Mouse (Mus musculus) forebrain, embryonic 16.5 days (tissue): ENCODE data around the gene Adarb2. TPM values are rescaled to one million over a fixed set of nuclear protein-coding genes. Genes with fewer than 3 reads are reported as not detected.

Experiments used
- ATAC-seq: fragments of 200-750 bp; cut with Nextera tagmentation; 2 replicates; pipeline ENCODE4 v1.8.0; 2017; ENCODE audit warnings: mild to moderate bottlenecking, moderate library complexity
- H3K27ac ChIP-seq: fragments of 300-500 bp; sonication (generic); 2 replicates; pipeline ENCODE4 v1.5.1; 2014; ENCODE audit warnings: low read length, control low read depth
- H3K27me3 ChIP-seq: fragments of 300-500 bp; sonication (generic); replicated peaks from 2 replicates; pipeline ENCODE4 v1.6.1; 2014; ENCODE audit warnings: low read length; ENCODE audit not compliant: control insufficient read depth, insufficient read depth
- H3K36me3 ChIP-seq: fragments of 300-500 bp; sonication (generic); 2 replicates; pipeline ENCODE4 v1.6.1; 2014; ENCODE audit not compliant: control insufficient read depth, insufficient read depth
- H3K4me1 ChIP-seq: fragments of 300-500 bp; sonication (generic); replicated peaks from 2 replicates; pipeline ENCODE4 v1.6.1; 2014; ENCODE audit warnings: low read length; ENCODE audit not compliant: control insufficient read depth, insufficient read depth
- H3K4me2 ChIP-seq: fragments of 300-500 bp; sonication (generic); 2 replicates; pipeline ENCODE4 v1.6.1; 2014; ENCODE audit warnings: mild to moderate bottlenecking, low read length, control low read depth
- H3K4me3 ChIP-seq: fragments of 300-500 bp; sonication (generic); replicated peaks from 2 replicates; pipeline ENCODE4 v1.5.1; 2014; ENCODE audit warnings: mild to moderate bottlenecking, low read length, control low read depth
- H3K9ac ChIP-seq: fragments of 300-500 bp; sonication (generic); replicated peaks from 2 replicates; pipeline ENCODE4 v1.6.1; 2014; ENCODE audit warnings: low read depth, low read length, control low read depth
- H3K9me3 ChIP-seq: fragments of 300-500 bp; sonication (generic); 2 replicates; pipeline ENCODE4 v1.6.1; 2016; ENCODE audit warnings: low read length; ENCODE audit not compliant: control insufficient read depth
- WGBS: fragments of 180-500 bp; shearing (Covaris S2); extraction: QIAGEN DNeasy Blood & Tissue Kit; methylation state at CpG from one replicate; pipeline ENCODE4 v1.1.7; 2014; 5-methylcytosine and 5-hydroxymethylcytosine counted together
- polyA plus RNA-seq: library from polyadenylated mRNA; unstranded; fragments of >200 nt; fragmentation: Nextera tagmentation; extraction: Ambion mirVana; gene quantifications from 2 replicates; pipeline ENCODE4 v1.2.1, GENCODE M21; 2015

The Adarb2 gene
- polyA plus RNA-seq, 1 experiment from 2014 or later, result 30.0 TPM

DNA sequence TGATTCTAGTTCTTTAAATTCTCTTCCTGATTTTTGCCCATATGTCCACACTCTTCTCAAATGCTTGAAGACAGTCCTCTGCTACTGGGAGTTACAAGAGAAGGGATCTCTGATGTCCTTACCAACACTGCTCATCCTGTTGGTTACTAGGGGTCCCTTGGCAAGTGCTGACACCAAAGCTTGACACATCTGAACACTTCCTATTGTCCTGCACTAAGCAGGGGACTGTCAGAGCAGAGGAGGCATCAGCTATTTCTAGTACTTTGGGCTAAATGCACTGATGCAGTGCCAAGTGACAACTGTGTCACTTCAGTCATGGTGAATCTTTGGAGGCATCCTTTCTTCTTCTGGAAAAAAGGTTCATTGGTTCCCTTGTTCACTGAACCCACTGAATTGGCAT is 150.3 kb downstream of the Adarb2 start:
- no peak overlapping the region for H3K9ac ChIP-seq
- no peak overlapping the region for H3K4me2 ChIP-seq
- H3K4me1 ChIP-seq, result no peaks in the 10 kb centered on the region
- no peaks in the 10 kb centered on the region for H3K27me3 ChIP-seq
- H3K36me3 ChIP-seq, result no peaks in the 10 kb centered on the region
- H3K27ac ChIP-seq, result no peak overlapping the region
- no peak for ATAC-seq
- no peak overlapping the region for H3K4me3 ChIP-seq
- H3K9me3 ChIP-seq, result no peaks in the 10 kb centered on the region

DNA sequence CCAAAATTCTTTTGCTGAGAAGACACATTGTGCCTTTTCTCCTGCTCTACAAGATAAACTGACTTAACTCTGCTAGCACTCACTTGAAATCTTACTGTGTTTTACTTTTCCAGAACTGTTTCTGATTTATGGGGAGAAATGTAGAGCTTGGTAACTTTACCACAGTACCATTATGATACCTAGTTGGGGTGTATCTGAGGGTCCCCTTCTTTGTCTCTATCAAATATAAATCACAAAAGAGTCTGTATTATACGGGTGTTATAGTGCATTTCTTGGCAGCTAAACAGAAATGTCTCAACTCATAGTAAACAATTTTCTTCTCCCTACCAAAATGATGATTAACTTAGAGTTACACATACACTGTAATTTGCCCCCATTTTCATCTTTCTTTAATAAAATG is 162.9 kb downstream of the Adarb2 start:
- Histone ChIP-seq H3K4me3 (no peak overlapping the region), H3K27me3 (no peaks in the 10 kb centered on the region)
- no peak for ATAC-seq

DNA sequence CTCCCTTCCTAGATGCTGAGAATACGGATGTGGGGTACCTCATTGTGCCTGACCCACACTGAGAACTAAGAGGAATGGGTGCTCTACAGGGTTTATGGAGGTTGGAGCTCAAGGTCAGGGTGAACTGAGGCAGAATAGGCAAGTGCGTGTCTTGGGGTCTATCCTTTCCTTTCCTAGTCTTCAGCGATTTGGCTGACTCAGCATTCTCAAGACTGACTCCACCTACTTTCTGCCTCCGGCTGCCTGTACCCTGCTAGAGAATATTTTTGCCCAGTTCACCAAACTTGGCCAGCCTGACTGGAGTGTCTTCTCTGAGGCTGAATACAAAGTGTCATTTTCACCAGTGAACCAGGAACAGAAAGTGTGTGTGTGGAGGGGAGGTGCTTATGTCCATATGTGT is 163.4 kb downstream of the Adarb2 start:
- Histone ChIP-seq H3K4me1 (no peaks in the 10 kb centered on the region), H3K4me3 (no peak overlapping the region), H3K4me2 (no peak overlapping the region), H3K27me3 (no peaks in the 10 kb centered on the region), H3K27ac (no peak overlapping the region), H3K36me3 (no peaks in the 10 kb centered on the region), H3K9ac (no peak overlapping the region), H3K9me3 (no peaks in the 10 kb centered on the region)
- no peak for ATAC-seq
- 86% methylated on average over 4 of the region's 4 CpGs for WGBS

More for the DNA sequence above, 162.9 kb downstream of the Adarb2 start:
- Histone ChIP-seq H3K9me3 (no peaks in the 10 kb centered on the region), H3K4me1 (no peaks in the 10 kb centered on the region), H3K4me2 (no peak overlapping the region), H3K36me3 (no peaks in the 10 kb centered on the region), H3K27ac (no peak overlapping the region), H3K9ac (no peak overlapping the region)
- 76% methylated on average over 1 of the region's 1 CpGs for WGBS

DNA sequence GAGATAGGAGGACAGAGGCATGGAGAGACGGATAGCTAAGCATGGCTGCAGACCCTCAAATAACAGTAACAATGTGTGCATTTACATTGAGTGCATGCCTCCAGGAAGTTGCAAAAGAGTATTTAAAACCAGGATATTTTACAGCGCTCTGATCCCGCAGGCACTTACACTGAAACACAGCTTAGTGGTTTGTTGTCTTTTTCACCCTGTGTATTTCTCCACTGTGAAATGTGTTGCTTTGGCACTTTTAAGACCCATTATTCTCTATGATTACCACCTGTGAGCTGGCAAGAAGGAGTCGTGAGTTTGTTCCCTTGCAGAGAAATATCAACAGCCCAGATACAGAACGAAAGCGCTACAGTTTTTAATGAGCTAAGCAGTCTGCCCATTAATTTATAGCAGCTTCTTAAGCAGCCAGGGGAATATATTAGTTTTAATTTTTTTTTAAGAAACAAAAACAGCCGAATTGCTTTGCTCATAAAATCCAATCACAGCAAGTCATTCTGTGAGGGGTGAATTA is 167.3 kb downstream of the Adarb2 start:
- Histone ChIP-seq H3K36me3 (no peaks in the 10 kb centered on the region), H3K9me3 (no peaks in the 10 kb centered on the region), H3K9ac (no peak overlapping the region), H3K27ac (no peak overlapping the region), H3K4me3 (no peak overlapping the region), H3K27me3 (no peaks in the 10 kb centered on the region), H3K4me1 (no peaks in the 10 kb centered on the region), H3K4me2 (no peak overlapping the region)
- 72% methylated on average over 7 of the region's 7 CpGs for WGBS
- no peak for ATAC-seq

DNA sequence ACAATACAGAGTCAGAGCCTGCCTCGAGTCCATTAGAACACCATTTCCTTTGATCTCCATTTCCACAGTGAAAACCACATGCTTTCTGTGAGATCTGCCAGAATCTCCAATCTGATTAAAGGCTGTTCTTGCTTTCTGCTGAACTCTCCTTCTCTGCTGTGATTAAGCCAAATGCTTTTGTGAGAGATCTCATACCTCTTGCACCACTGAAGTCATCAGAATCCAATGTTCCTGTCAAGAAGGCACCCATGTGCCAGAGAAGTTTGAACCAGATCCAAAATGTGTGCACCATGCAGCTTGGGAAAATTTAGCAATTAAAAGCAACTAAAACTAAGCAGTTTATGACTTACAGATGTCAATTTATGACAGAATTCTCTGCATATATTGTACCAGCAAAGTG is 185.9 kb downstream of the Adarb2 start:
- no peak for ATAC-seq
- Histone ChIP-seq H3K4me3 (no peak overlapping the region), H3K9ac (no peak overlapping the region)

DNA sequence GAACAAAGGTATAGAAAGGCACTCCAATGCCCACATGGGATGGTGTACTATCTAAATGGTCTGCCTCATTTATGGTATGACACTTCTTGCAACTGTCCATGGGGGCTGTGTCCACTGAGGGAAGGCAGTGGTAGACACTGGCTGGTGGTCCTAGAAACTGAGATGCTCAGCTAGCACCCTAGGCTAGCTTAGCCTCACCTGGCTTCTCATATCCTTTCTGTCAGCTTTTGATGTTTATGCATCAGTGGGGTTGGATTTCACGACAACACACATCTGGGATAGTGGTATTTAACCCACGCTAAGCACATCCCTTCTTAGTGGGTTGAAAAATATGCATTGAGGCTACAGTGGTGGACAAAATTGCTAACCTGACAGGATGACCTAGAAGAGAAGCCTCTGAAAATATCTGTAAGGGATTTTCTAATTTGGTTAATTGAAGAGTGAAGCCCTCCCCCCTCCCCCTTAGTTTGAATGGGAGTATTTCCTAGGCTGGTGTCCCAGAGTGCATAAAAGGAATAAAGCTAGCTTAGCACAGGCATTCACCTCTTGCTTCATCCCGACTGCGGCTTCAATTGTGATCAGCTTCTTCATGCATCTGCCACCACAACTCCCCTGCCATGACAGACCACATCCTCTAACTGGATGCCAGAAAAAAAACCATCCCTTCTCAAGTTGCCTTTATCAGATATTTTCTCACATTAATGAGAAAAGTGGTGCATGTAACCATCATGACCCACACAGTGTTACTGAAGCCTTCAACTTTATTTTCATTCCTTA is 197.8 kb downstream of the Adarb2 start:
- Histone ChIP-seq H3K36me3 (no peaks in the 10 kb centered on the region), H3K9ac (no peak overlapping the region), H3K4me1 (peaks cover 14% of the 10 kb centered on the region), H3K27ac (no peak overlapping the region), H3K9me3 (no peaks in the 10 kb centered on the region), H3K4me2 (no peak overlapping the region), H3K4me3 (no peak overlapping the region), H3K27me3 (no peaks in the 10 kb centered on the region)
- ATAC-seq, result no peak
- 47% methylated on average over 4 of the region's 4 CpGs for WGBS

More for the DNA sequence above, 185.9 kb downstream of the Adarb2 start:
- H3K4me2 ChIP-seq, result no peak overlapping the region
- H3K27me3 ChIP-seq, result no peaks in the 10 kb centered on the region
- H3K9me3 ChIP-seq, result no peaks in the 10 kb centered on the region
- no peak overlapping the region for H3K27ac ChIP-seq
- 16% methylated on average over 1 of the region's 1 CpGs for WGBS
- no peaks in the 10 kb centered on the region; the same call in 1 of the 2 replicates for H3K4me1 ChIP-seq
- H3K36me3 ChIP-seq, result no peaks in the 10 kb centered on the region

DNA sequence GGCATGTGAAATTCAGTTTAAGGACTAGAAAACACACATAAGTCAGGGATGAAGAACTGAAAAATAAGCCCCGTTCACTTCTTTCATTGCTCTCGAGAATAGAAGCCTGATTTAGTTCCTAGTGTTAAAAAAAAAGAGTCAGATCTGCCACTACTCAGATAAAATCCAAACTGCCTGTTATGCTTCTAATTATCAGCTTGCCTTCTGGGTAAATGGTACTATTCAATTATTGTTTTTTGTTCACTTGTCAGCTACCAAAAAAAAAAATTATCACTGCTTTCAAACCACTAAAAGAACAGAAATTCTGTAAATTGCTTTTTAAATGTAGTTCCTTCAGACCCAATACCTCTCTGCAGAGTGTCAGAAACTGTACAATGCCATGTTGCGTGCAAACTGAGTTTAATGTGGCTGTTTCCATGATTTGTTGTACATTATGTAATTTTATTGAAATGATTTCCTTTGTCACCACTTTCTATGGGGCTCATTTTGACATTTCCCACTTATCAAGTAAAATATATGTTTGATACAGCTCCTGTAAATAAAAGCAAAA is 199.7 kb downstream of the Adarb2 start:
- no peak overlapping the region for H3K9ac ChIP-seq
- H3K9me3 ChIP-seq, result no peaks in the 10 kb centered on the region
- H3K4me3 ChIP-seq, result no peak overlapping the region
- H3K4me1 ChIP-seq, result peaks cover 14% of the 10 kb centered on the region
- no peak overlapping the region for H3K27ac ChIP-seq
- H3K27me3 ChIP-seq, result no peaks in the 10 kb centered on the region
- H3K36me3 ChIP-seq, result no peaks in the 10 kb centered on the region
- ATAC-seq, result peak; percentile 78
- no peak overlapping the region for H3K4me2 ChIP-seq
- 55% methylated on average over 3 of the region's 3 CpGs for WGBS

DNA sequence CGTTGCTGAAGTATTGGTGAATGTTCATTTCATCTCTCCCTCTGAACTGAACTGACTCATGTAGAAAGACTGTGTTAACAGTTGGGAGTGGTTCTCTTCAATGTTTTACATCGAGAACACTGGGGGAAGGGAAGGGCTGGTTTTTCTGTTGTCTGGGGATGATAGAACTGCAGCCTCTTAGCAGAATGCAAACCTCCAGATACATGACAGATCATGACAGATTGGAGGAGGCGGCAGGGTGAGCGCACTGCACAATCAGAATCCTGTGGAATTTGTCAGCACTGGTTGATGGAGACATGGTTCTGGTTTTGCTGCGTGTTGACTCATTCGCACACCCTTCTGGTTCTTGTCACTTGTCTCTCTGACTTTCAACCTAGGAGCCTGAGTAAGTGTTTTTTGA is 203.4 kb downstream of the Adarb2 start:
- 89% methylated on average over 6 of the region's 6 CpGs for WGBS
- no peak for ATAC-seq
- peaks cover 7% of the 10 kb centered on the region for H3K4me1 ChIP-seq
- H3K27ac ChIP-seq, result no peak overlapping the region
- H3K4me3 ChIP-seq, result no peak overlapping the region
- H3K36me3 ChIP-seq, result no peaks in the 10 kb centered on the region
- no peaks in the 10 kb centered on the region for H3K27me3 ChIP-seq
- no peak overlapping the region for H3K4me2 ChIP-seq
- H3K9ac ChIP-seq, result no peak overlapping the region
- H3K9me3 ChIP-seq, result no peaks in the 10 kb centered on the region

DNA sequence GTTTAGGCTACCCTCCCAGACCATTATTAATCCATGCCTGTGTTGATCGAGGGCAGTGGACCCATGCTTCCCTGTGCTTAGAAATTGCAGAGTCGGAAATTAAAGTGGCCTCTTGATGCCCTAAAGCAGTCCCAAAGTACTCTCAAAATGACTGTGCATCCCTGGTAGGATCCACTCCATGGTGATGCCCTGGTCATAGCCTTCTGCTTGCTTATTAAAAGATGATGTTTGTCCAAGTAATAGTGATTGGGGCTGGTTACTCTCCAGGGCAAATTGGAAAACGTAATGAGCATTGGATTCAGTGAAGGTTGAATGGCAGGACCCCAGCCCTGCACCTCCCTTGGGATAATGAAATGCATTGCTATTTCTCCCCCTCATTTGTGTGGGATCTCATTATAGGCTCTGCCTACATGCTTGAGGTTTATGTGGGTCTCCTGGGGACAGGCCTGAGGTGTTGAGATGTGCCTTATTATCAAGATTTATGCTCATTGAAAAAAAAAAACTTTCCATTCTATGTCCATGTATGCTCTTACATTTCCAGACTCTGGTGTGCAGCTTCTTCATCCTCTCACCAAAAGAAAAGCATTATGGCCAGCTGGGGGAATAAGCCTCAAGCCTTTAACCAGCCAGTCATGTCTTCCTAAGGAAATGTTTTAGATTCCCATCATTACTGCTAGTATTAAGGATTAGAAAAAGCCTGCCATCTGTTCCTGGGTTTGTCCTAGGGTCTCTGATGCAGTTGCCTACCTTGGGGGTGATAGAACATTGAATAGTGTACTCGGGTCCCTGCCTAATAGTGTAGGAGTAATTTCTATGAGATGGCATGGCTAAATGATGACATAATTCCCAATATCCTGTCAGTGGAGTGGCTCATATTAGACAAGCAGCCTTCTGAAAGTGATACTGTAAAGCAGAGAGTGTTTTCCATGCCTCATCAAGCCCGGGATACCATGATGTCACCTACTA is 208.0 kb downstream of the Adarb2 start:
- WGBS, result 77% methylated on average over 5 of the region's 5 CpGs
- no peak for ATAC-seq

More for the DNA sequence above, 208.0 kb downstream of the Adarb2 start:
- H3K36me3 ChIP-seq, result no peaks in the 10 kb centered on the region
- H3K4me3 ChIP-seq, result no peak overlapping the region
- no peaks in the 10 kb centered on the region for H3K9me3 ChIP-seq
- H3K27me3 ChIP-seq, result no peaks in the 10 kb centered on the region
- H3K4me2 ChIP-seq, result no peak overlapping the region
- H3K4me1 ChIP-seq, result no peaks in the 10 kb centered on the region
- H3K27ac ChIP-seq, result no peak overlapping the region
- no peak overlapping the region for H3K9ac ChIP-seq
